ENCODE assay signal across 11 mouse cellular contexts in genomic region chr6:97820505-97820904, GRCm38 (mm10). TPM values are rescaled to one million over a fixed set of nuclear protein-coding genes. Genes with fewer than 3 reads are reported as not detected.
A peak's percentile ranks its signal among the peaks of the same experiment; 100 is the strongest.
DNase-seq lines count a peak whose midpoint lies in the region; ATAC-seq lines count a peak whose summit lies in the region.
"Had no signal": no experiment of that assay in that cellular context is flagged by ENCODE, and none has a peak within 500 bp of the region (broad histone marks: within the 10 kb centered on the region; RNA-seq: fewer than 3 reads in every experiment).

No protein-coding gene starts in this region.

- no peaks in the 10 kb centered on the region for H3K36me3 ChIP-seq in liver, embryonic 11.5 days (ENCODE audit: control insufficient read depth, insufficient read depth, low read length)
- no peaks in the 10 kb centered on the region for H3K36me3 ChIP-seq in embryonic facial prominence, embryonic 14.5 days (ENCODE audit: control insufficient read depth, insufficient read depth, low read length)
- no peaks in the 10 kb centered on the region for H3K36me3 ChIP-seq in kidney, embryonic 16.5 days (ENCODE audit: insufficient read depth, low read length)
- H3K36me3 ChIP-seq: embryonic facial prominence, embryonic 13.5 days; heart, embryonic 13.5 days; neural tube, embryonic 12.5 days had no signal

- H3K9ac ChIP-seq in liver, embryonic 11.5 days (ENCODE audit: low read depth, low read length), result no peak overlapping the region
- H3K9ac ChIP-seq in embryonic facial prominence, embryonic 14.5 days (ENCODE audit: low read depth, low read length), result no peak overlapping the region
- H3K9ac ChIP-seq in kidney, embryonic 16.5 days (replicated peaks; ENCODE audit: low read length), result no peak overlapping the region
- H3K9ac ChIP-seq: embryonic facial prominence, embryonic 13.5 days; heart, embryonic 13.5 days; neural tube, embryonic 12.5 days had no signal

- H3K27ac ChIP-seq in liver, embryonic 11.5 days (ENCODE audit: low read depth, low read length), result no peak overlapping the region
- H3K27ac ChIP-seq in embryonic facial prominence, embryonic 14.5 days (replicated peaks; ENCODE audit: low read depth, low read length), result peak overlapping the region; percentile 1
- peak overlapping the region; percentile 43; the same call in 1 of the 2 replicates for H3K27ac ChIP-seq in kidney, embryonic 16.5 days (ENCODE audit: low read length)
- H3K27ac ChIP-seq: embryonic facial prominence, embryonic 13.5 days; heart, embryonic 13.5 days; neural tube, embryonic 12.5 days had no signal

- no peaks in the 10 kb centered on the region for H3K4me1 ChIP-seq in liver, embryonic 11.5 days (replicated peaks; ENCODE audit: control insufficient read depth, insufficient read depth, low read length)
- H3K4me1 ChIP-seq in embryonic facial prominence, embryonic 14.5 days (ENCODE audit: control insufficient read depth, insufficient read depth, low read length), result peaks cover 7% of the 10 kb centered on the region; the same call in 1 of the 2 replicates
- peaks cover 12% of the 10 kb centered on the region; the same call in 1 of the 2 replicates for H3K4me1 ChIP-seq in kidney, embryonic 16.5 days (ENCODE audit: insufficient read depth, low read length)
- H3K4me1 ChIP-seq: neural tube, embryonic 12.5 days had no signal

- 65% methylated on average over 8 of the region's 8 CpGs for WGBS in liver, embryonic 11.5 days
- WGBS in embryonic facial prominence, embryonic 14.5 days, result 45% methylated on average over 8 of the region's 8 CpGs
- 39% methylated on average over 8 of the region's 8 CpGs for WGBS in kidney, embryonic 16.5 days

- H3K4me2 ChIP-seq in liver, embryonic 11.5 days, result no peak overlapping the region
- no peak overlapping the region for H3K4me2 ChIP-seq in embryonic facial prominence, embryonic 14.5 days (ENCODE audit: low read depth, low read length)
- H3K4me2 ChIP-seq in kidney, embryonic 16.5 days (replicated peaks; ENCODE audit: low read depth, low read length), result no peak overlapping the region
- H3K4me2 ChIP-seq: embryonic facial prominence, embryonic 13.5 days; heart, embryonic 13.5 days; neural tube, embryonic 12.5 days had no signal

- no peaks in the 10 kb centered on the region for H3K27me3 ChIP-seq in liver, embryonic 11.5 days (replicated peaks; ENCODE audit: control insufficient read depth, insufficient read depth, low read length)
- H3K27me3 ChIP-seq in embryonic facial prominence, embryonic 14.5 days (replicated peaks; ENCODE audit: control insufficient read depth, insufficient read depth, low read length), result no peaks in the 10 kb centered on the region
- no peaks in the 10 kb centered on the region for H3K27me3 ChIP-seq in kidney, embryonic 16.5 days (ENCODE audit: insufficient read depth, low read length)
- H3K27me3 ChIP-seq: embryonic facial prominence, embryonic 13.5 days; heart, embryonic 13.5 days; neural tube, embryonic 12.5 days had no signal

- H3K9me3 ChIP-seq in liver, embryonic 11.5 days (ENCODE audit: control insufficient read depth, low read length), result no peaks in the 10 kb centered on the region
- H3K9me3 ChIP-seq in embryonic facial prominence, embryonic 14.5 days (ENCODE audit: control insufficient read depth, low read length), result no peaks in the 10 kb centered on the region
- H3K9me3 ChIP-seq in kidney, embryonic 16.5 days (ENCODE audit: low read length), result no peaks in the 10 kb centered on the region
- H3K9me3 ChIP-seq: embryonic facial prominence, embryonic 13.5 days; heart, embryonic 13.5 days; neural tube, embryonic 12.5 days had no signal

- no peak for ATAC-seq in liver, embryonic 11.5 days (replicated peaks; ENCODE audit: low FRiP score)
- no peak for ATAC-seq in embryonic facial prominence, embryonic 14.5 days (ENCODE audit: low read depth)
- ATAC-seq in kidney, embryonic 16.5 days (ENCODE audit: low FRiP score, low TSS enrichment), result peak; percentile 77
- ATAC-seq: intestine, postnatal 0 days had no signal

- DNase-seq in liver, result peak; percentile 5
- DNase-seq in liver, embryonic 11.5 days (ENCODE audit: low spot score), result no peak
- peak; percentile 41 for DNase-seq in embryonic facial prominence, embryonic 14.5 days (ENCODE audit: low spot score)
- DNase-seq in monocyte, adult 2 months (ENCODE audit: low read depth in 1 of 2, low spot score in 2 of 2), result peak; percentile 23 to 44
- DNase-seq in natural killer cell, adult 2 months (ENCODE audit: low spot score in 2 of 2), result no peak
- DNase-seq in spleen, postnatal 4 days (ENCODE audit: low spot score in 2 of 2), result no peak

- no peak overlapping the region for H3K4me3 ChIP-seq in liver, embryonic 11.5 days (ENCODE audit: low read depth, low read length)
- H3K4me3 ChIP-seq in embryonic facial prominence, embryonic 14.5 days (ENCODE audit: low read depth, low read length), result no peak overlapping the region
- no peak overlapping the region for H3K4me3 ChIP-seq in kidney, embryonic 16.5 days (ENCODE audit: low read length)
- H3K4me3 ChIP-seq: embryonic facial prominence, embryonic 13.5 days; heart, embryonic 13.5 days; neural tube, embryonic 12.5 days had no signal

RNA-seq across cellular contexts. Expression of gene Mitf, which starts 13.7 kb away (rescaled TPM):
- polyA plus RNA-seq in liver, embryonic 11.5 days (2014; fragmentation: Nextera tagmentation; extraction: Ambion mirVana), result 0.27 and 1.0 TPM in 2 replicates
- 3.0 and 3.1 TPM in 2 replicates for polyA plus RNA-seq in embryonic facial prominence, embryonic 14.5 days (2014; fragmentation: Nextera tagmentation; extraction: Ambion mirVana)
- polyA plus RNA-seq in kidney, embryonic 16.5 days (2015; fragmentation: Nextera tagmentation; extraction: Ambion mirVana), result 3.4 and 3.7 TPM in 2 replicates

Comparison
In these comparisons a context has a peak if more than half of its experiments do, and no peak if none do; other contexts are left out.
1. DNase-seq: peak in liver (single experiment), embryonic facial prominence, embryonic 14.5 days (single experiment) and monocyte, adult 2 months (2 of 2); none in liver, embryonic 11.5 days (single experiment), natural killer cell, adult 2 months (0 of 2) and spleen, postnatal 4 days (0 of 2).